Mouse (Mus musculus): Measurements from ENCODE around the gene Lpar5. TPM values are rescaled to one million over a fixed set of nuclear protein-coding genes. Genes with fewer than 3 reads are reported as not detected.
"Not testable (repeated sequence)": the region's sequence is repeated elsewhere in the genome, so short reads cannot be mapped to it uniquely, and the experiment has no call there.

Lpar5 gene
- polyA plus RNA-seq, 1 experiment = not detected

GRCm38 (mm10) chr6:125046691-125047090, 21.0 kb upstream of the Lpar5 start:
- no peak overlapping the region for H3K27ac ChIP-seq (ENCODE audit: insufficient read depth, low read depth, low read length)
- no peak overlapping the region for H3K4me3 ChIP-seq (ENCODE audit: insufficient read depth, low read depth, low read length)
- TF ChIP-seq POLR2A (IDR thresholded peaks at IDR 0.05; ENCODE audit: insufficient read depth, low read depth, low read length) = no peak
- peak; percentile 44; the same call in 1 of the 2 replicates for TF ChIP-seq CTCF (IDR thresholded peaks at IDR 0.05; ENCODE audit: insufficient read depth, low read depth, low read length)
- 20% methylated on average over 5 of the region's 5 CpGs for WGBS
- no peaks in the 10 kb centered on the region for H3K4me1 ChIP-seq (ENCODE audit: control insufficient read depth, insufficient read depth, low read length)

- 48% methylated on average over 20 of the region's 20 CpGs for WGBS
- Histone ChIP-seq H3K4me3 (ENCODE audit: insufficient read depth, low read depth, low read length) (no peak within 1 kb of the TSS), H3K27ac (ENCODE audit: insufficient read depth, low read depth, low read length) (no peak within 1 kb of the TSS), H3K4me1 (ENCODE audit: control insufficient read depth, insufficient read depth, low read length) (no peaks in the 10 kb centered on the region)
- TF ChIP-seq CTCF (IDR thresholded peaks at IDR 0.05; ENCODE audit: insufficient read depth, low read depth, low read length) (no peak), POLR2A (IDR thresholded peaks at IDR 0.05; ENCODE audit: insufficient read depth, low read depth, low read length) (no peak)
Measured at GRCm38 (mm10) chr6:125049678-125050077, 18.0 kb upstream of the Lpar5 start, which contains the start of gene Acrbp. Gene Acrbp (plus strand): TSS chr6:125049689.

GRCm38 (mm10) chr6:125051237-125051636, 16.5 kb upstream of the Lpar5 start:
- TF ChIP-seq CTCF (IDR thresholded peaks at IDR 0.05; ENCODE audit: insufficient read depth, low read depth, low read length) = peak; percentile 48; the same call in 1 of the 2 replicates
- TF ChIP-seq POLR2A (IDR thresholded peaks at IDR 0.05; ENCODE audit: insufficient read depth, low read depth, low read length) = no peak

GRCm38 (mm10) chr6:125061493-125061892, 6.2 kb upstream of the Lpar5 start:
- Histone ChIP-seq H3K27ac (ENCODE audit: insufficient read depth, low read depth, low read length) (no peak overlapping the region), H3K4me1 (ENCODE audit: control insufficient read depth, insufficient read depth, low read length) (peaks cover 5% of the 10 kb centered on the region), H3K4me3 (ENCODE audit: insufficient read depth, low read depth, low read length) (no peak overlapping the region)
- WGBS = 35% methylated on average over 6 of the region's 6 CpGs
- TF ChIP-seq CTCF (IDR thresholded peaks at IDR 0.05; ENCODE audit: insufficient read depth, low read depth, low read length) (no peak), POLR2A (IDR thresholded peaks at IDR 0.05; ENCODE audit: insufficient read depth, low read depth, low read length) (no peak)

More at GRCm38 (mm10) chr6:125051237-125051636, 16.5 kb upstream of the Lpar5 start:
- no peak overlapping the region for H3K4me3 ChIP-seq (ENCODE audit: insufficient read depth, low read depth, low read length)
- WGBS = 65% methylated on average over 5 of the region's 5 CpGs
- no peaks in the 10 kb centered on the region for H3K4me1 ChIP-seq (ENCODE audit: control insufficient read depth, insufficient read depth, low read length)
- no peak overlapping the region for H3K27ac ChIP-seq (ENCODE audit: insufficient read depth, low read depth, low read length)

GRCm38 (mm10) chr6:125062511-125062910, 5.2 kb upstream of the Lpar5 start:
- H3K4me3 ChIP-seq (ENCODE audit: insufficient read depth, low read depth, low read length) = no peak overlapping the region
- 71% methylated on average over 5 of the region's 5 CpGs for WGBS
- no peak overlapping the region for H3K27ac ChIP-seq (ENCODE audit: insufficient read depth, low read depth, low read length)
- H3K4me1 ChIP-seq (ENCODE audit: control insufficient read depth, insufficient read depth, low read length) = peaks cover 5% of the 10 kb centered on the region
- TF ChIP-seq CTCF (IDR thresholded peaks at IDR 0.05; ENCODE audit: insufficient read depth, low read depth, low read length) (no peak), POLR2A (IDR thresholded peaks at IDR 0.05; ENCODE audit: insufficient read depth, low read depth, low read length) (no peak)

GRCm38 (mm10) chr6:125063906-125064305, 3.8 kb upstream of the Lpar5 start:
- TF ChIP-seq CTCF (IDR thresholded peaks at IDR 0.05; ENCODE audit: insufficient read depth, low read depth, low read length) (no peak), POLR2A (IDR thresholded peaks at IDR 0.05; ENCODE audit: insufficient read depth, low read depth, low read length) (no peak)
- no peak overlapping the region for H3K4me3 ChIP-seq (ENCODE audit: insufficient read depth, low read depth, low read length)
- H3K4me1 ChIP-seq (ENCODE audit: control insufficient read depth, insufficient read depth, low read length) = peaks cover 5% of the 10 kb centered on the region
- H3K27ac ChIP-seq (ENCODE audit: insufficient read depth, low read depth, low read length) = no peak overlapping the region
- 80% methylated on average over 6 of the region's 6 CpGs for WGBS

GRCm38 (mm10) chr6:125065223-125065622, 2.5 kb upstream of the Lpar5 start:
- not testable (repeated sequence) for H3K27ac ChIP-seq (ENCODE audit: insufficient read depth, low read depth, low read length); H3K4me3 ChIP-seq (ENCODE audit: insufficient read depth, low read depth, low read length); H3K4me1 ChIP-seq (ENCODE audit: control insufficient read depth, insufficient read depth, low read length)
- no CpG with 5 or more reads among the region's 1 CpGs for WGBS

GRCm38 (mm10) chr6:125071170-125071895, 3.6 kb downstream of the Lpar5 start:
- peaks cover 2% of the 10 kb centered on the region; the same call in 1 of the 2 replicates for H3K4me1 ChIP-seq (ENCODE audit: control insufficient read depth, insufficient read depth, low read length)
- H3K27ac ChIP-seq (ENCODE audit: insufficient read depth, low read depth, low read length) = 0 out of 2 replicates have a peak overlapping the region, but pooled peaks have one; percentile 7
- no peak for TF ChIP-seq POLR2A (IDR thresholded peaks at IDR 0.05; ENCODE audit: insufficient read depth, low read depth, low read length)
- no peak for TF ChIP-seq CTCF (IDR thresholded peaks at IDR 0.05; ENCODE audit: insufficient read depth, low read depth, low read length)
- 73% methylated on average over 18 of the region's 18 CpGs for WGBS
- H3K4me3 ChIP-seq (ENCODE audit: insufficient read depth, low read depth, low read length) = no peak overlapping the region

- 5% methylated on average over 2 of the region's 2 CpGs for WGBS
- TF ChIP-seq CTCF (IDR thresholded peaks at IDR 0.05; ENCODE audit: insufficient read depth, low read depth, low read length) = no peak
- TF ChIP-seq POLR2A (IDR thresholded peaks at IDR 0.05; ENCODE audit: insufficient read depth, low read depth, low read length) = no peak
- Histone ChIP-seq H3K4me3 (ENCODE audit: insufficient read depth, low read depth, low read length) (no peak overlapping the region), H3K27ac (ENCODE audit: insufficient read depth, low read depth, low read length) (0 out of 2 replicates have a peak overlapping the region, but pooled peaks have one; percentile 7), H3K4me1 (ENCODE audit: control insufficient read depth, insufficient read depth, low read length) (peaks cover 2% of the 10 kb centered on the region; the same call in 1 of the 2 replicates)
Measured at GRCm38 (mm10) chr6:125071896-125072279, 4.2 kb downstream of the Lpar5 start.

All from olfactory bulb, adult 2 months (tissue).